Mouse (Mus musculus) kidney, postnatal 25 days (tissue): ENCODE data around the gene Sap18b.
A peak's percentile ranks its signal among the peaks of the same experiment; 100 is the strongest.
"Not testable (repeated sequence)": the region's sequence is repeated elsewhere in the genome, so short reads cannot be mapped to it uniquely, and the experiment has no call there.

Experiments
- DNase-seq, 2 experiments: peaks; one replicate each; pipeline ENCODE4 v3.0.0; 2021; ENCODE audit warnings: mixed read lengths in 2 of 2

The Sap18b gene

GRCm38 (mm10) chr8:95825162-95825561, at the start of gene Sap18b:
Gene Sap18b, plus strand, starts transcription at chr8:95825346.
- DNase-seq, result not testable (repeated sequence)

GRCm38 (mm10) chr8:95781085-95781484, 44.1 kb upstream of the Sap18b start:
- DNase-seq, result peak in 1 of 2 experiments; percentile 39

DNA sequence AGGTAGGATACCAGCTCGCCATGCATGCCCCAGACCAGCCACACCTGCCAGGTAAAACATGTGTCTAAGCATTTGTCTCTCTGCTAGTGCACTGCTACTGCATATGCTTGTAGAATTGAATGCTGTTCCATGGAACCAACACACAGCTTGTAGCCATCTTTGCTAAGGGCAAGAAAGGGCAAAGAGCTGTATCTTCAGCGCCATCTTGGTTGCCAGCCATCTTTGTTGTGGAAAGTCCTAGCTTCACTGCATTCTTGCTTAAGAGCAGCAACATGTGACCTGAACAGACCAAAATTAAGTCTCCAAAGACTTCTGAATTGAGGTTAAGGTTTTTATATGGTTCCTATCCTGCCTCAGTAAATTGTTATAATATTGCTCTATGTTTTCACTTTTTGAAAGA, 43.4 kb upstream of the Sap18b start:
- DNase-seq, result no peak

- DNase-seq, result no peak
These were observed 42.5 kb upstream of the Sap18b start for GRCm38 (mm10) chr8:95782628-95783027.

- no peak for DNase-seq
These were observed 39.6 kb upstream of the Sap18b start for GRCm38 (mm10) chr8:95785591-95785990.

GRCm38 (mm10) chr8:95795333-95796061, 29.6 kb upstream of the Sap18b start:
- not testable (repeated sequence) for DNase-seq

DNA sequence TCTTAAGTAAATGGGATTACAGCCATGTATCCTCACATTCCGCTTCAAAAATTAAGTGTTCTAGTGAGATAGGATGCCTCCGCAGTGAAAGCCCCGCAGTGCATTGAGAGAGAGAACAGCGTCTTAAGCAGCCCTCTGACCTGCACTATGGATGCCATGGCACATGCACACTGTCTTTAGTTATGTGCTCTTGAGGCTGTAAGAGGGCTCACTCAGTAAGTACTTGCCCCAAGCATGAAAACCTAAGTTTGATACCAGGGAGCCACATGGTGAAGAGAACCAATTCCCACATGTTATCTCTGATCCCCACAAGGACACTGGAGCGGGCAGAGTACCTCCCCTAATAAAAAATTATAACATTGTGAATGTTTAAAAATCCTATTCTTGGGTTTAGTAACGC, 26.0 kb upstream of the Sap18b start:
- no peak for DNase-seq

GRCm38 (mm10) chr8:95799891-95800290, 25.3 kb upstream of the Sap18b start:
- DNase-seq, result no peak

DNA sequence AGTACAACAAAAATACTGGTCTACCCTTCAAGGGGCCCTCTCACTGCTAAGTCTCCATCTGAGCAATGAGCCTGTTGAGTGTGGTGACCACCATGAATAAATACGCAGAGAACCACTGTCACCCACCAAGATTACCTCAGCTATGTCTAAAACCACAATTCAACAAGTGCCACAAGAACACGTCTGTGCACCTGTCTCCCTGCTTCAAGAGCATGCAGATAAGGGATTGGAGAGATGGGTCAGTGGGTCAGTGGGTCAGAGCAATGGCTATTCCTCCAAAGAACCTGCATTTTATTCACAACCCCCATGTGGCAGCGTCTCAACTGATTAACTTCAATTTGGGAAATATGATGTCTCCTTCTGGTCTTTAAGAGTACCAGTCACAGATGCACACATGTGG, 24.8 kb upstream of the Sap18b start:
- DNase-seq, result no peak

- DNase-seq, result no peak
These were observed 23.6 kb upstream of the Sap18b start for GRCm38 (mm10) chr8:95801476-95802064.

GRCm38 (mm10) chr8:95802231-95802630, 22.9 kb upstream of the Sap18b start:
- DNase-seq, result no peak

DNA sequence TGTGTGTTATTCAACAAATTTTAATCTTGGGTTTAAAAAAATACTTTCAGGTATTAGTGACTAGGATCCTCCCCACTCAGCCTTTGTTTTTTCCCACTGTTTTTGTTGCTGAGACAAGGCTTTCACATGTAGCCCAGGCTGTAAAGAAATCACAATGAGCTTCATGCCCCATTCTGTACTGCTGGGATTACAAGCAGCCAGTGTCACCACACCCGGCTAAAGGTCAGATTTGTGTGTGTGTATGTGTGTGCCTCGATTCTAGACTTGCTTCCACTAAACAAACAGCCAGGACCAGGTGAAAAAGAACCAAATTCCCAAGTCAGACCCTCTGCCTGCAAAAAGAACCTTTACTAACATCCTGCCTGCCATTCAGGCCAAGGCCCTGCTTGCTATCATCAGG, 19.7 kb upstream of the Sap18b start:
- no peak for DNase-seq

- DNase-seq, result peak; percentile 35 to 38
These were observed 18.5 kb upstream of the Sap18b start for GRCm38 (mm10) chr8:95806461-95807191.

DNA sequence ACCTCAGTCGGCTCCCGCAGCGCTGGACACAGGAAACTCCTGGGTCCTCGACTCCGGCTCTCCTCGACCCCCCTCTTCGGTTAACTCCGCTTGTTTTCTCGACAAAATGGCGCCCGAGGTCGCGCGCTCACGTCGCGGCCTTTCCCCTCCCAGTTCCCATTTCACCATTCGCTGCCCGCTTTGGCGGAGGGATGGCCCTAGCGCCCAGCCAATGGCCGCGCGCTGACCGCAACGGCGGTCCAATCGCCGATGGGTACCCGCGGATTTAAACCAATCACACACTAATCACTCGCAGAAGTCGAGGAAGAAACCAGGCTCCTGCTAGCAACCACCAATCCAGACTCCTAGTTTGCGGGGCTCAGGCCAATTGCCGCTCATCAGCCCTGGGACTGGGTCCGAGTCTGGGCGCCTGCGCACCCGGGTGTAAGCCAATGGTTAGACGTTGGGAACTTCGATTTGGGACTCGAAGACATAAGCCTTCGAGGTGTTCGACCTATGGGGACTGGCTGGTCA, 17.8 kb upstream of the Sap18b start, which contains the start of gene Cnot1:
Gene Cnot1 (minus strand): TSS at position 134 of the 513 bp plus-strand sequence.
- DNase-seq, result peak; percentile 94 to 98

DNA sequence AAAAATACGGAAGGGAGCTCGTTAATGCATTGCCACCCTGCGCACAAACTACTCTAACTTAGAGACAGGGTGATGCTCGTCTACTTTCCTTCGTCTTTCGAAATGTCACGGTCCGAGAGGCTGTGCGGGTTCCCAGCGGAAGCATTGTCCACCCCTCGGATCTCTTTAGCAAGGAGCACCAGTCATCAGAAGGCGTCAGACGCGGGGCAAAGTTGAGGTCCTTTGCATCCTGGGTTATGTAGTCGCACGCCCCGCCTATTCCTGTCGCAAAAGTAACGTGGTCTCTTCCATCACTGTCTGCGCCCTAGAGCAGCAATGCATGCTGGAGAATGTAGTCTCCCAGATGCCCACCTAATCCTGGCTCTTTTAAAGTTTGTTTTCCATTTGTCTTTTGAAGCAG, 17.3 kb upstream of the Sap18b start:
- DNase-seq, result peak; percentile 95 to 97

- no peak for DNase-seq
These were observed 16.5 kb upstream of the Sap18b start for GRCm38 (mm10) chr8:95808631-95809030.

- no peak for DNase-seq
These were observed 16.0 kb upstream of the Sap18b start for GRCm38 (mm10) chr8:95809116-95809515.

- no peak for DNase-seq
These were observed 15.0 kb upstream of the Sap18b start for GRCm38 (mm10) chr8:95810184-95810591.

DNA sequence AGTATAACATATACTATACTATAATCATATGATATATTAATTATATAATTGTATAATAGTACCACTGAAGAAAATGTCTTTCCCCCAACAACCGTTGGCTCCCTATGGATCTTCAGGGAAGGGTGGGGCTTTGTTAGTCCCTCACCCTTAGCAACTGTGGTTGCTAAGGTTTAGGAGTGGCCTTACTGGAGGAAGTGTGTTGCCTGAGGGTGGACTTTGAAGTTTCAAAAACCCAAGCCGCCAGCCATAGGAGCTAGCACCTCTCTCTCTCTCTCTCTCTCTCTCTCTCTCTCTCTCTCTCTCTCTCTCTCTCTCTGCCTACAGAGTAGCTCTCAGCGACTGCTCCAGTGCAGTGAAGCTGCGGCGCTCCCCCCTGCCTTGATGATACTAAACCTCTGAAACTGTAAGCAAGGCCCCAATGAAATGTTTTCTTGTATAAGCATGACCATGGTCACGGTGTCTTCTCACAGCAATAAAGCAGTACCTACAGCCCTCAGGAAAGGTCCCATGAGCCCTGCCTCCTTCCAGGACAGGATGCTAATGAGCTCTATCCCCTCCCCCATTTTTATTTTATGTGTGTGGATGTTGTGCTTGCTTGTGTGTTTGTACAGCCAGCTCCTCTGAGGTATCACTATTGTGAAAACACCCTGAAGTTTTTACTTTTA, 9.0 kb upstream of the Sap18b start:
- no peak for DNase-seq

GRCm38 (mm10) chr8:95817597-95817996, 7.5 kb upstream of the Sap18b start:
- no peak for DNase-seq

- no peak for DNase-seq
These were observed 6.9 kb upstream of the Sap18b start for GRCm38 (mm10) chr8:95818211-95818610.

GRCm38 (mm10) chr8:95821266-95821665, 3.9 kb upstream of the Sap18b start:
- DNase-seq, result no peak

DNA sequence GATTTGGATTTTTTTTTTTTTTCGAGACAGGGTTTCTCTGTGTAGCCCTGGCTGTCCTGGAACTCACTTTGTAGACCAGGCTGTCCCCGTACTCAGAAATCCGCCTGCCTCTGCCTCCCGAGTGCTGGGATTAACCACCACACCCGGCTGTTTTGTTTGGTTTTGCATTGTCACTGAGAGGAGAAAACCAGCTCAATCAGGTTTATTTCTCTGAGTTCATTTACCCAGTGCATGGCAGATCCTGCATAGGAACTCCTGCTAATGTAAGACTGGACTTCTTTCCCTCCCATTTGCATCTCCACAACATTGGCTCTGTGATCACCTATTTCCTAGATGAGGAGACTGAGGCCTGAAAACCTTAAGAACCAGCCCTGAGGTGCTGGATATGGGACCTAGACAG, 3.0 kb upstream of the Sap18b start:
- no peak for DNase-seq
